Mouse (Mus musculus): Measurements from ENCODE around the gene Mptx1. TPM values are rescaled to one million over a fixed set of nuclear protein-coding genes. Genes with fewer than 3 reads are reported as not detected.
"Not testable (repeated sequence)": the region's sequence is repeated elsewhere in the genome, so short reads cannot be mapped to it uniquely, and the experiment has no call there.

Gene Mptx1
- polyA plus RNA-seq (2012; rRNA removed) = not detected in 2 replicates

DNA sequence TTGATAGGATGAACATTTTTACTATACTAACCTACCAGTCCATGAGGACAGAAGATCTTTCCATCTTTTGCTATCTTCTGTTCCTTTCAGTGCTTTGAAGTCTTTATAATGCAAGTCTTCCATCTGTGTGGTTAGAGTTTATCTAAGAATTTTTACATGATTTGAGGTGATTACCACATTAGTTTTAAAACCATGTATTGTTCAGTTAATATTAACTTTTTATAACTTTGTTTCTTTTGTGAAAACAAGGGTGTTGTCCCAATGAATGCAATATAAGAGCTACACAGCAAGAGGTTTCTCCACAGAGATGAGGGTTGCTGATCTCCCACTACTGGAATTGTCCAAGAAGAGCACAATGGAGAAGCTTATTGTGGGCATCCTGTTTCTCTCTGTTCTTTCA, at the start of gene Mptx1:
TSS of gene Mptx1 (plus strand) at position 301 of the 400 bp plus-strand sequence.
- no peak within 1 kb of the TSS for H3K27ac ChIP-seq (ENCODE audit: insufficient read depth, low read length)
- no peaks in the 10 kb centered on the region for H3K4me1 ChIP-seq (ENCODE audit: control insufficient read depth, insufficient read depth, low read length)
- no peak within 1 kb of the TSS for H3K4me3 ChIP-seq (ENCODE audit: insufficient read depth, low read length)
- TF ChIP-seq CTCF (IDR thresholded peaks at IDR 0.05; ENCODE audit: extremely low read depth, insufficient read depth, low read length) (no peak), POLR2A (IDR thresholded peaks at IDR 0.05; ENCODE audit: extremely low read depth, insufficient read depth, low read length) (no peak)

DNA sequence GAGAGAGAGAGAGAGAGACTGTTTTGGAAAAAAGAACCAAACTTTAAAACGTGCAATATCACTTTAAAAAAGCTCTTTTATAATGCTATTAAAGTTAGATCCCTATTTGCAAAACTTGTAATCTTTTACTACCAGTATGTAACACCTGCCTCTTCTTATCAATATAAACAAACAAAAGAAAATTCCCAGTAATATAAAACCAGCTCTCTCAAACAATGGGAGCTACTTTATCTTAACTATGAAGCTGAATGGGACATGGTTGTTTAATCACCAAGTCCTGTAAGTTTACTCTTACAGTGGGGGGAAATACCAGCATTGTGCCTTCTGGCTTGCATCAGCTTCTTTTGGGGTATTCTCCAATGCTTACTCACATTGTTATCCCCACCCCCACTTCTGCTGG, 27.2 kb upstream of the Mptx1 start:
- H3K4me1 ChIP-seq (ENCODE audit: control insufficient read depth, insufficient read depth, low read length) = no peaks in the 10 kb centered on the region
- no peak overlapping the region for H3K27ac ChIP-seq (ENCODE audit: insufficient read depth, low read length)
- no peak overlapping the region for H3K4me3 ChIP-seq (ENCODE audit: insufficient read depth, low read length)
- TF ChIP-seq POLR2A (IDR thresholded peaks at IDR 0.05; ENCODE audit: extremely low read depth, insufficient read depth, low read length) (no peak), CTCF (IDR thresholded peaks at IDR 0.05; ENCODE audit: extremely low read depth, insufficient read depth, low read length) (no peak)

DNA sequence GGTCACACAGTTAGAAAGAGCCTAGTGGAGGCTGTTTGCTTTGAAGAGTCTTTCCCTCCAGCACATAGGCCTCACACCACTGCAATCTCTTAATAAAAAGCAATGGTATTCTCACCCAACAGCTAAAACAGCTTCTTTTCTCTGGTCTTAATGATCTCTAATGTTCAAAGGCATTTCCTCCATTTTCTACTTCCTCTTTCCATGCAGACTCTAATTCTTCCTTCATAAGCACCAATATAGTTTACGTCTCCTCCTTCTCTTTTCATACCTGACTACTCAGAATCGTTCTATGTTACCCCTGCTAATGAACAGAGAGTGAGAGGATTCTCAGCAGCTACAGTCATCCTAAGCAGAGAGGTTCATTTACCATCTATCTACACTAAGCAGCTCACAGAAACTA, 13.0 kb upstream of the Mptx1 start:
- no peak overlapping the region for H3K27ac ChIP-seq (ENCODE audit: insufficient read depth, low read length)
- TF ChIP-seq CTCF (IDR thresholded peaks at IDR 0.05; ENCODE audit: extremely low read depth, insufficient read depth, low read length) (no peak), POLR2A (IDR thresholded peaks at IDR 0.05; ENCODE audit: extremely low read depth, insufficient read depth, low read length) (no peak)
- H3K4me1 ChIP-seq (ENCODE audit: control insufficient read depth, insufficient read depth, low read length) = no peaks in the 10 kb centered on the region
- no peak overlapping the region for H3K4me3 ChIP-seq (ENCODE audit: insufficient read depth, low read length)

DNA sequence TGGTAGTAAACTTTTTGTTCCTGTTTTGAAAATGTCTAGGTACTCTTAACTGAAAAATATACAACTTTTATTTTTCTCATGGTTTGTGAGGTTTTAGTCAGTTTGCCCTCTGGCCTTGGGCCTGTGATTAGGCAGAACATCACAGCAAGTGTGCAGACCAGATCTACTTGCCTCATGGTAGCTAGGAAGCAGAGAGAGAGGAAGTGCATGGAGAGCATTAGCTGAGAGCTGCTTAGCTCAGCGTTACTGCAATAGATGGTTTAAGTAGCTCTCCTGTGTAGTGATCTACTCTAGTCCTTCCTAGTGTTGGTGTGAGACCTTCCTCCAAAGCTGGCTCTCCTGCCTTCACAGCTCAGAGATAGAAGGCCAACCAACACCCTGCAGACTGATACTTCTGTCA, 23.3 kb downstream of the Mptx1 start:
- H3K4me3 ChIP-seq (ENCODE audit: insufficient read depth, low read length); H3K27ac ChIP-seq (ENCODE audit: insufficient read depth, low read length); H3K4me1 ChIP-seq (ENCODE audit: control insufficient read depth, insufficient read depth, low read length): not testable (repeated sequence)

DNA sequence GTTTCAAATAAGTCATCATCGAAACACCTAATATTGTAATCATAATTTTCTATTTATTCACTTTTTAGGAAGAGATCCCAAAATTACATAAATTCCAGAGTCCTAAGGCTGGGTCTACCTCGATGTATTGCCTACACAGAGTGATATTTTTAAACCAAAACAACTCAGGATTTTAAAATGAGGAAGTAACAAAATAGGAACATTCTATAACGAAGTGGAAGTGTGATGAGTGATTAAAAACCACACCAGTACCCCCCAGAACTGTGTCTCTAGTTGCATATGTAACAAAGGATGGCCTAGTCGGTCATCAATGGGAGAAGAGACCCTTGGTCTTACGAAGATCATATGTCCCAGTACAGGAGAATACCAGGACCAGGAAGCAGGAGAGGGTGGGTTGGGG, 24.3 kb downstream of the Mptx1 start:
- Histone ChIP-seq H3K27ac (ENCODE audit: insufficient read depth, low read length) (no peak overlapping the region), H3K4me3 (ENCODE audit: insufficient read depth, low read length) (no peak overlapping the region), H3K4me1 (ENCODE audit: control insufficient read depth, insufficient read depth, low read length) (no peaks in the 10 kb centered on the region)
- TF ChIP-seq POLR2A (IDR thresholded peaks at IDR 0.05; ENCODE audit: extremely low read depth, insufficient read depth, low read length) (no peak), CTCF (IDR thresholded peaks at IDR 0.05; ENCODE audit: extremely low read depth, insufficient read depth, low read length) (no peak)

DNA sequence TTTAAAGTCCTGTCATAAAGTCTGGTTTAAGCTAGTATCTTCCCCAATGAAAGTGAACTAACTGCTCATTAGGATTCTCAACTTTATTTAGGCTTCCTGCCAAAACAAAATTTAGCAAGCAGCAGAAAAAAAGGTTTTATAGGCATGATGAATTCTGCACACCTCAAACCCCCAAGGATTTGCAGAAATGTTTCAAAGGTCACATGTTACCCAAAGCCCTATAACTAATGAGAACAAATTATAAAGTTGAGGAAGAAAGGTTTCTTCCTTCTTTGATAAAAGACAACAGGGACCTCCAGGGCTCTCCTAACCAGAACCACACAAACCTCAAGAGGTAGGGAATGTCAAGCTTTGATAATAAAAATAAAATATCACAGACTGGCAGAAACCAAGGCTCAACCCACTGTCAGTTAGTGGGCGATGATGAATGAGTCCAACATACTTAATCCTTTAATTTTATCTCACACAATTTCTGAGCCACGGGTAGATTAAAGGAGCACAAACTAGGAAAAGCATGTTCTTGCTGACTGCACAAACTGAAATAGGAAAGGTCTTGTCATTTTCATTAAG, 34.6 kb downstream of the Mptx1 start, which contains the start of gene Olfr417:
TSS of gene Olfr417 (plus strand) at position 241 of the 570 bp plus-strand sequence.
- H3K4me1 ChIP-seq (ENCODE audit: control insufficient read depth, insufficient read depth, low read length) = no peaks in the 10 kb centered on the region
- H3K4me3 ChIP-seq (ENCODE audit: insufficient read depth, low read length) = no peak within 1 kb of the TSS
- no peak within 1 kb of the TSS for H3K27ac ChIP-seq (ENCODE audit: insufficient read depth, low read length)
- TF ChIP-seq CTCF (IDR thresholded peaks at IDR 0.05; ENCODE audit: extremely low read depth, insufficient read depth, low read length) = no peak
- TF ChIP-seq POLR2A (IDR thresholded peaks at IDR 0.05; ENCODE audit: extremely low read depth, insufficient read depth, low read length) = no peak

DNA sequence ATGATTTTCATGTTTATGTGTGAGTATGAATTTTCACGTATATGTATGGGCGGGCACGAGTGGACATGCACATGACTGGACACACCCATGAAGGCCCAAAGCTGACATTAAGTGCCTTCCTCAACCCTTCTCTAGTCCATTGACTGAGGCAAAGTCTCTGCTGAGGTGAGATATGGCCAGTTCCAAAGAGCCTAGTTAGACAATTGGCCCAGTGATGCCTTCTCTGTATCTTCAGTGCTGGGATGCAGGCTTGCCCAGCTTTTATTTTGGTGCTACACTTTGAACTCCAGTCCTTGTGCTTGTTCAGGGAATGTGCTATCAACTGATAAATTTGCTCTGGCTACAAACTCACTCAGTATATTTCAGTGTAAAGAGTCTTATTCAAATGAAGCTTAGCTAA, 43.5 kb downstream of the Mptx1 start:
- TF ChIP-seq POLR2A (IDR thresholded peaks at IDR 0.05; ENCODE audit: extremely low read depth, insufficient read depth, low read length) (no peak), CTCF (IDR thresholded peaks at IDR 0.05; ENCODE audit: extremely low read depth, insufficient read depth, low read length) (no peak)
- Histone ChIP-seq H3K4me3 (ENCODE audit: insufficient read depth, low read length) (no peak overlapping the region), H3K4me1 (ENCODE audit: control insufficient read depth, insufficient read depth, low read length) (no peaks in the 10 kb centered on the region), H3K27ac (ENCODE audit: insufficient read depth, low read length) (no peak overlapping the region)

Other genes with a start within 250 kb of the Mptx1 start
- gene Olfr429, start 246.2 kb upstream of the Mptx1 start, polyA plus RNA-seq (2012; rRNA removed) = not detected in 2 replicates
- gene Olfr427, start 233.6 kb upstream of the Mptx1 start, polyA plus RNA-seq (2012; rRNA removed) = not detected in 2 replicates
- gene Olfr231, start 209.4 kb upstream of the Mptx1 start, polyA plus RNA-seq (2012; rRNA removed) = not detected in 2 replicates
- gene Olfr424, start 199.0 kb upstream of the Mptx1 start, polyA plus RNA-seq (2012; rRNA removed) = not detected in 2 replicates
- not detected in 2 replicates for gene Olfr420, start 174.9 kb upstream of the Mptx1 start, polyA plus RNA-seq (2012; rRNA removed)
- not detected in 2 replicates for gene Spta1, start 157.7 kb upstream of the Mptx1 start, polyA plus RNA-seq (2012; rRNA removed)
- not detected in 2 replicates for gene Olfr419, start 78.5 kb upstream of the Mptx1 start, polyA plus RNA-seq (2012; rRNA removed)
- gene Olfr417, start 34.6 kb downstream of the Mptx1 start, polyA plus RNA-seq (2012; rRNA removed) = not detected in 2 replicates
- gene Olfr248, start 60.5 kb downstream of the Mptx1 start, polyA plus RNA-seq (2012; rRNA removed) = not detected in 2 replicates
- not detected in 2 replicates for gene Olfr414, start 93.5 kb downstream of the Mptx1 start, polyA plus RNA-seq (2012; rRNA removed)
- not detected in 2 replicates for gene Olfr220, start 111.6 kb downstream of the Mptx1 start, polyA plus RNA-seq (2012; rRNA removed)
- 30.3 and 30.6 TPM in 2 replicates for gene Fmn2, start 171.3 kb downstream of the Mptx1 start, polyA plus RNA-seq (2012; rRNA removed)

Measured in cortical plate, adult 2 months (tissue).